Mouse (Mus musculus) left cerebral cortex, adult 11 months (tissue): Measurements from ENCODE around the gene Zfp1.

Experiments used
- DNase-seq: peaks from one replicate; pipeline ENCODE4 v3.0.0; 2022; ENCODE audit warnings: low spot score

Gene Zfp1

DNA sequence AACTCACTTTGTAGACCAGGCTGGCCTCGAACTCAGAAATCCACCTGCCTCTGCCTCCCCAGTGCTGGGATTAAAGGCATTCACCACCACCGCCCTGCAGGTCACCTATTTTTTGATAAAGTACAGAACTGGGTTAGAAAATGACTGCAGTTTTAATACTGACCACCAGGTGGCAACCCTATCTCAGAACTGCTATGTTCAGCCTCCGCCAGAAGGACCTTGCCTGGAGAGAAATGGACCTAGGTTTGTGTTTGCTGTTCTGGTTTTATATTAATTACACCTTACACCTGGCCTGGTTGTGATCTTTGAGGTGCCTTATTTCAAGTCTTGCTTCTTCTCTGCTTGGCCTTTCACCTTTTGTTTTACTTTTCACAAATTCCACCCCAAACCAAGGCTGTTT is 34.9 kb downstream of the Zfp1 start:
- peak; percentile 51 for DNase-seq

DNA sequence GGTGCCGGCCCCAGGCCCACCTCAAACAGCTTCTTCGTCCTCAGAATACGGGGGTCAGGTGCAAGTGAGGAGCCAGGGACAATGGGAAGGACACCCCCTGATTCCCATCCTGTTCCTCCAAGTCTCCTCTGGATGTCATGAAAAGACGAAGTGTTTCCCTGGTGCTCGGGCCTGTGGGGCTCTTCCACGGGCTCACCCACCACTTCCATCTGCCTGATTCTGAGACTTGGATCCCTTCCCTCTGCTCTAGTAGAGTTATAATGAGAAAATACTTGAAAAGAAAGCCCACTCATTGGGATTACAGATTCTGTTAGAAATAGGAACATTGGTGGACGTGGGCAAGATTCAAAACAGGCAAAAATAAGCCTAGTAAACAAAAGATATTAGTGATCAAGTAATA is 35.6 kb downstream of the Zfp1 start:
- DNase-seq: no peak

DNA sequence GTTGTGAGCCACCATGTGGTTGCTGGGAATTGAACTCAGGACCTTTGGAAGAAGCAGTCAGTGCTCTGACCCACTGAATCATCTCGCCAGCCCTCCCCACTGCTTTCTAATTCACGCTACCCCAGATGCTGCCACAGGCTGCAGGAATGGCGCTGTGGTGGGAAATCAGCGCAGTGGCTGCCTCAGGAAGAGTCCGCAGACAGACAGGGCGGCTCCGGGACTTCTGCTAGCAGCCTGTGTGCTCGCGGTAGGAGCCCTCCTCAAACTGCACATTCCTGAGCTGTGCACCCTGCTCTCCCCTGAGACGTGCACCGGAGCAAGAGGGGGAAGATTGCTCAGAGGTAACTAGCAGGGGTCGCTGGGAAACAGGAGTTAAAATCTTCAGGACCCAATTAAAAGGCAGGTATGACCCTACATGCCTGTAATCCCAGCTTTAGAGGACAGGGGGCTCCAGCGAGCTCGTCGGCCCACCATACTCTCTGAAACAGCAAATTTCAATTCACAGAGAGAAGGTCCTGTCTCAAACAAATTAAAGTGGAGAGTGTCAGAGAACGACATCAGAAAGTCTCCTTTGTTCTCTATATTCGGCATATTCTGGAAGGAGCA is 37.3 kb downstream of the Zfp1 start:
- no peak for DNase-seq

DNA sequence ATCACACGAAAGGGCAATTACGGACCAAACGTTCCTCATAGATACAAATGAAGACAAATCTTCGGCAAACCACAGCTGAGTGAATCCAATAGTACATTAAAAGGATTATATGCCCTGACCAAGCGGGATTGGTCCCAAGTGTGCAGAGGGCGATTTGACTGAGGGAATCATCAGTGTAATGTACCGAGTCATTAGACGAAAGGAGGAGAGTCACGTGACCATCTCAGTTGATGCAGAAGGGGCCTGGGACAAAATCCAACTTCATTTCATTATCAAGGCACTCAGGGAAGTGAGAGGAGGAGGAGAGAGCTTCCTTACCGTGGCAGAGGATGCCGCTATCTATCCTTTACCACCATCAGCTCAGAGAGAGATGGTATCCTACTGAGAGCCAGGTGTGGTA is 38.0 kb downstream of the Zfp1 start:
- DNase-seq: no peak

DNA sequence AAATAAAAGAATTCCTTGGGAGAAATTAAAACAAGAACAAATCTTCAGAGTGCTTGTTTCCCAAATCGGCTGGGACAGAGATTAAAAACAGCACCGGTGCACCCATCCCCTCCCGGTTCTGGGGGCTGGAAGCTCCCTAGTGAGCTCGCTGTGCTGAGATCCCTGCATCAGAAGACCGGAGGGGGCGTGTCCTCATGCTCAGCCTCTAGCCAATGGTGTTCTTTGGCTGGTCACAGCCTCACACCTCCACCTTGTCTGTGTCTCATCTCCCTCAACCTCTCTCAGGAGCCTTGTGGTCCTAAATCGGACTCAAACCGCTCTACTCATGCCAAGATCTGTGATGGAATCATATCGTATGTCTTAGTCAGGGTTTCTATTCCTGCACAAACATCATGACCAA is 39.3 kb downstream of the Zfp1 start:
- no peak for DNase-seq

DNA sequence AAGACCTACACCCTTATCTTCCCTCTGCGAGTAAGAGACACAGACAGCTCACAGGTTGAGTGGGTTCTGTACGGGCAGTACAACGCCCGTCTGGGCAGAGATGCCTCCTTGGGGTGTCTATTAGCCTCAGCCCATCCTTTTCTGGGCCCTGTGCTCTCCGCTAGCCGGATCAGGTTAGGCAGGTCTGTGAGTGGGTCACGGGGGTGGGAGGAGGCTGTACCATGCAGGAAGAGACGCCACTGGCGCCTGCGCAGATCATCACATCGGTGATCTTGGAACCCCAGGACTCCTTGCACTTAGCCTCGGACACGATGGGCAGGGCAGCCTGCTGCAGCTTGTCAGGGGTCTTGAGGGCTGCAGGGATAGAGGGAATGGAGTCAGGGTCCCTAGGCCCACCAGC is 43.7 kb downstream of the Zfp1 start:
- DNase-seq: no peak

DNA sequence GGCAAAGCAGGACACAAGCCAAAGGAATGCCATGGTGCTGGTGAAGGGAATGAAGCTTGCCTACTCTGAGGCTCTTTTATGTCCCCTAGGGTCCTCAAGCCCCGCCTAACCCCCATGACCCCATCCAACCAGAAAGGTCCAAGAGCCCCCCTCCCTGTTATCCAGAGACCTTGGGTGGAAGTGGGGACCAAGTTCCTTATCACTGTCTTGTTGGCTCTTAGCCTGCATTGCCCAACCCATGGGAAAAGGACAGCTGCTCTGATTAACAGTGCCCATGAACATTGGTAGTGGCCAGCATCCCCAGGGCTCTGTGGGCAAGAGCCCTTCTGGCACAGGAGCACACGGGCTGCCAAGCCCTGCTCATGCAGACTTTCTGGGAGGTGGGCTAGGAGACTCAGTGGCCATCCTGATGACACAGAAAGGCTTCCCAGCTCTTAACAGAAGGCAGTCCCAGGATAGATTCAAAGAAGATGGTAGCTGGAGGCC is 47.8 kb downstream of the Zfp1 start, which contains the start of gene Ctrb1:
Gene Ctrb1 (minus strand): TSS at position 51 of the 486 bp plus-strand sequence.
- no peak for DNase-seq

DNA sequence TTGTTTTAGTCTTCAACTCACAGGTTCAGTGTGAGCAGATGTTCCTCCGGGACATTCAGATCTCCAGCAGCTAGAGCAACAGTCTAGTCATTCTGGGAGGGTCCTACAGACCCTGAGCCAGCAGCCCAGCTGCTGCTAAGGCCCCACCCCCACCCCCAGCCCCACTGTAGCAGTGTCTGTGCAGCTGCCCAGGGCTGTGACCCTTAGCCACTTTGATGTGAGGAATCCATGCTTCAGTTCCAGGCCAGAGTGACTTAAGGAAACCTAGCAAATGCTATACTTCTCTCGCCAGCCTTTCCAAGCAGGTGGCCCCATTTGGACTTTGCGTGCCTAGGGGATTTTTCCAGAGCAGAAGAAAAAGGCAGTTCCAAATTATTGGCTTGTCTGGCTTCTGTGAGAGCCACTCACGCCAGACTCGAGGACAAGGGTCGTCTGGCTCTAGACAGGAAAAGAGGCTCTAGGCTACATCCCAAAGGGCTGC is 50.1 kb downstream of the Zfp1 start:
- DNase-seq: no peak

DNA sequence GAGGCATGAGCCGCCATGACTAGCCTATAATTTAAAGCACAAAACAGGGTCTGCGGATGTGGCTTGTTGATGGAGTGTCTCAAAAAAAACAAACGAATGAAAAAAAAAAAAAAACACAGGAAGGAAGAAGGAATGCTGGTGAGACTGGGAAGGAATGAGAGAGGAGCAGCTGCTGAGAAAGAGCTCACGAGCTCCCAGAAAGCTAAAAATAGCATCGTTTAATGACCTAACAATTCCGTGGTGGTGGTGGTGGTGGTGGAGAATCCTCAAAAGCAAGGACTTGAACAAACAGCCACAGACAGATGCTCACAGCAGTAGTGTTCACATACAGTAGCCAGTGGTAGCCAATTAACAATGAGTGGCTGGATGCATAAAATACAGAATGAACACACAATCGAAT is 52.2 kb downstream of the Zfp1 start:
- no peak for DNase-seq

DNA sequence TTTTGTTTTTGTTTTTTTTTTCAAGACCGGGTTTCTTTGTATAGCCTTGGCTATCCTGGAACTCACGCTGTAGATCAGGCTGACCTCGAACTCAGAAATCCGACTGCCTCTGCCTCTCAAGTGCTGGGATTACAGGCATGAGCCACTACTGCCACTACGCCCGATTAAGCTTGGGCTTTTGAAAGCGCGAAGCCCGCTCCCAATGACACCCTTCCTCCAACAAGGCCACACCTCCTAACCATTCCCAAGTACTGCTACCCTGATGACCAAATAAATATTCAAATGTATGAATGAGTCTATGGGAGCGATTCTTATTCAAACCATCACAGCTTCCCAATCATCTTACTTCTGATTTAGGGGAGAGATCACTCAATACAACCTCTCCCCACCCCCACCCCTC is 54.5 kb downstream of the Zfp1 start:
- no peak for DNase-seq

DNA sequence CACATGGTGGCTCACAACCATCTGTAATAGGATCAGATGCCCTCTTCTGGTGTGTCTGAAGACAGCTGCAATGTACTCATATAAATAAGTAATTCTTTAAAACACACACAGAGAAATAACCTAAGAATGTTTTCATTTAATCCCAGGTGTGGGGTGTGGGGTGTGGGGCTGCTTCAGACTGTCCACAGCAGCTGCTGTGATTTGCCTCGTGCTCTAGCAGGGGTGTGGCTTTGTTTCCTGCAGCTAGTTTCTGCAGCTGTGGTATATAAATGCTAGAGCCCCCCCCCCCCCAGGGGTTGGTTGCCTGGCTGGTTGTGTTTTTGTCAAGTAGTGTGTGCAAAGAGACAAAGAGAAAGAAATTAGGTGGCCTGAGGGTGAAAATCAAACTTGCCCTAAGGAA is 55.8 kb downstream of the Zfp1 start:
- no peak for DNase-seq

DNA sequence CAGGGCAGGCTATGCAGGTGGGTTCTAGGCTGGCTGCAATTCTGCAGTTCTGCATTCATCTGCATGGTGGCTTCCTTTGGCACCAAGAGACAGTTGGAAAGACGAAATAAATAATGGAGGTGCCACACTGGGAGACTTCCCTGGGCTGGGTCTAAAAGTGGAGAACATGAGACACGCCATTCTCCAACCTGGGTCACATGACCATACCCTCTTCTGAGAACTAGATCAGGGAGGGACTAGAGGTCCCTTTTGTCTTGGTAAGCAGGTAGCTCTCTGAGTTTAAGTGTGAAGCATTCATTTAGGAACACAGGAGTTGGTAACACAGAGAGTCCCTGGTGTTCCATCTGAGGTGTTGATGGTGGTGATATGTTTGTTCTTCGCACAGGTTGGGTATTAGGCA is 57.0 kb downstream of the Zfp1 start:
- DNase-seq: no peak

DNA sequence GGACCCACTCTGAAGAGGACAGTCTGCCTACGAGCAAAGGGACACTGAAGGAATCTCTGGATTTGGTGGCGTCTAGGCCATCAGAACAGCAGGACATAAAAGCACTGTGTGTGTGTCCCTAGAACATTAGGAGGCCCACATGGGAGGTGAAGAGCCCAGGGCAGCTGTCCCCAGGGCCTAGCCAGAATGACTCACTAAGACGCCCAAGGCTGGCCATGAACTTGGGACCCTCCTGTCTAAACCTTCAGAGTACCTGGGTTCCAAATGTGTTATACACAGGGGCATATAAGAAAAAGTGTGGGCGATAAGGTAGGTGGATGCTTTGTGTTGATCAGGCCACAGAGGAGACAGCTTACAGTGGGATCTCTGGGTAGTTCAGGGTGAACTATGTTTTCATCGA is 57.5 kb downstream of the Zfp1 start:
- no peak for DNase-seq

DNA sequence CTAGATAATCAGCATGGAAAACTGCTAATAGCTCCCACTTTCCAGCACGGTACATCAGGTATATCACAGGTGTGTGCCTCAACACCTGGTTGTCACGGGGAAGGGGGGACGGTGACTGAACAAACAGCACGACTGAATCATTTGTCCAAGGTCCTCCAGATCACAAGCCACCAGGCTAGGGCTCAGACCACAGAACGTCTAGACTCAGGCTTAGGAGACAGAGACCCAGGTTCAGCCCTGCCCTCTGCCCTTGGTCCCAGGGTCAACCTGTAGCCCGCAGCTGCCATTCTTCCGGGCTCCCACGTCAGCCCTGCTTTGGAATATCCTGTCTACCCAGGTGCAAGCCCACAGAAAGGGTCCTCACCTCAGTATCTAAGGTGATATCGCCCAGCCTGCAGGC is 58.2 kb downstream of the Zfp1 start:
- DNase-seq: no peak

DNA sequence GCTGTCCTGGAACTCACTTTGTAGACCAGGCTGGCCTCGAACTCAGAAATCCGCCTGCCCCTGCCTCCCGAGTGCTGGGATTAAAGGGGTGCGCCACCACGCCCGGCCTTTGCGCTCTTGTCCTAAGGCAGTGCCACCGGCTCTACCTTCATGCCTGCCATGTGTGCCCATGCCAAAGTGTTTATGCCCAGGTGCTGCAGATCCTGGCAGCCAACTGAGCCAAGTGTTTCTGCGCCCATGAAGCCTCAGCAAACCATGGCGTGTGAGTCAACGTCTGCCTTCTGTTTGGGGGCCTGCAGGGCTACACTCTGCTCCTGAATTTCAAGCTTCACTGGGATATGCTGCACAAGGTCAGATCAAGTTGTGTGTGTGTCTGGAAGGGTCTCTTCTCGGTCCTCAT is 61.4 kb downstream of the Zfp1 start:
- no peak for DNase-seq

DNA sequence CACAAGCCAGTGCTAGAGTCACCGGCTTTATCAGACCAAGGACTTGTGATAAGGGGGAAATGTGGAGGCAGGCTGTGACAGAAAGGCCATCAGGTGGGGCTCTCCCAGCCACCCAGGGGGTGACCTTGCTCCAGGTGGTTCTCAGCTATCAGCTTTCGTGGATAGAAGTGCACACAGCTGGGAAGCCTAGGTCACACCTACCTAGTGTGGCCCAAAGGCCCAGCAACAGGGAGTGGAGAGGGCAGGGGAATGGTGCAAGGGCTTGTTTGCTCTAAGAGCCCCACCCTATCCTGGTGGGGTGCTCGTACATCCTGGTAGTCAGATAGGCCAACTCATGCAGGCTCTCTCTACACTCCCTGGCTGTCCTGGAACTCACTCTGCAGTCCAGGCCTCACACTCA is 62.0 kb downstream of the Zfp1 start:
- DNase-seq: no peak

DNA sequence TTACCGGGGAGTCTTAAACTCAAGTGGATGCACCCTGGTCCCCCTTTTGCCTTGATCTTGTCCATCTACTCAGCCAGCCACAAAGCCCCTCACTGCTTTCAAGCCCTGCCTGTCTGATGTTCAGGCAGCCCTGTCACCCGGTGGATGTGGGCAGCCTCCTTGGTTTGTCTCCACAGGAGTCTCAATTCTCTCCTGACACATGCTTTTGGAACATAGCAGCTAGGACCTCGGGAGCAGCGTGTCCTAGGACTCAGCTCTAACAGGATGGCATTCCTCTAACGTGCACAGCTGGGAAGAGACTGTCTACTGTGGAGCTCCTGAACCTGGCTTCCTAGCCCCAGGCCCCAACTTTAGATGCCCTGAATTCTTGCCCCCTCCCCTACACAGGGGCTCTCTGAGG is 62.5 kb downstream of the Zfp1 start:
- no peak for DNase-seq

DNA sequence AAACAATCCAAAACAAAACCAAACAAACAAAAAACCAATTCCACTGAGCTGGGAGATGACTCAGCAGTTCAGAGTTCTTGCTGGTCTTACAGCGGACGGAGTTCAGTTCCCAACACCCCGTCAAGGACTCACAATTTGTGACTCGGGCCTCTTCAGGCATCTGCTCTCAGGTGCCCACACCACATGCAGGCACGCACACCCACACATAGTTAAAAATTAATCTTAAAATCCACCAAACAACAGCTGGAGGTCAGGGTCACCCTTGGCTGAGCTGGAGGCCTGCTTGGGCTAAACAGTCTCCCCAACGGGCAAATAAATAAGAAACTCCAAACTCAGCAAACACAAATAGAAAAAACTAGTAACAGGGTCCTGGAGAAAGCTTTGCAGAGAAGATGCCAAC is 65.1 kb downstream of the Zfp1 start:
- DNase-seq: no peak

DNA sequence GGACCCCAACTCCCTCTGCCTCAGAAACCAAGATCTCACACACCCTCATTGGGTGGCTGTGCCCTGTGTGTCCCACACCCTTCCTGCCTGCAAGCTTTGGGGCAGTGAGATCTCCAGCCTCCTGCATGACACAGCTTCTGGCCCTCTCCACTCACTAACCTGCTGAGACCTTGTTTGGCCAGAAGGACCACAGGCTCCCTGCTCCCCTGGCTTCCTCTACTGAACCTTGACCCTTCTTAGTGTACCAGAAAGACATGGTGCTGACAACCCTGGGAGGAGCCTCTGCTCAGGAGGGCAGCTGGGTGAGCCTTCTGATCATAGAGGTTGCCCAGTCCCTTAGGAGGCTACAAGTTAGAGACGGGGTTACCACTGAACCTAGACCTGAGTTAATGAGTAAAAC is 66.0 kb downstream of the Zfp1 start:
- no peak for DNase-seq

DNA sequence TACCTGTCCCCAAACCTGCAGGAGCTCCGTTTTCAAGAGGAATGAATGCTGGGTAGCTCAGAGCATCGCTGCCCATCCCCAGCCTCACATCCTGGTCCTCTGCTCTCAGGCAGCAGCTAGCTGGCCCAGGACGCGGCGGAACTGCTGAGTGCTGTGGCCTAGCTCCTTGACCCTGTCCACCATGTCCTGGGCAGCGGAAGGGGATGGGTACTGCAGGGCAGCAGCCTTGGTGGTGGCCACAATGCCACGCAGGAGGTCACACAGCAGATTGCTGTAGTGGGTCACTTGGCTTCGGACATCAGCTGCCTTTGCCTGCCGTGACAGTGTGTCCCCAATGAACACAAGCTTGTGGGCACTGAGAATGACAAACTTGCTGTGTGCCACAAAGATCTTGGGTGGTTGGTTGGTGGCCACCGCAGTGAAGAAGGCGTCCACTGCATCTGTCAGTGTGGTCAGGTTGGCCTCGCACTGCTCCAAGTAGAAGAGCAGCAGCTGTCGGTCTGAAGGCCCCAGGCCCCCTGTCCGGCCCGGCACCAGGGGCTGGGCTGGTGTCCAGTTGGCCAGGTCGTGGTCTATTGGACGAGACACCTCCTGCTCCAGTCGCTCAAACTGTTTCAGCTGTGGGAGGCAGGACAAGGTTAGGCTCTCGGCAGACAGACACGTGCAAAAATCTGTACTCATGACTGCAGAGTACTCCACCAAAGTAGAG is 67.7 kb downstream of the Zfp1 start:
- no peak for DNase-seq

DNA sequence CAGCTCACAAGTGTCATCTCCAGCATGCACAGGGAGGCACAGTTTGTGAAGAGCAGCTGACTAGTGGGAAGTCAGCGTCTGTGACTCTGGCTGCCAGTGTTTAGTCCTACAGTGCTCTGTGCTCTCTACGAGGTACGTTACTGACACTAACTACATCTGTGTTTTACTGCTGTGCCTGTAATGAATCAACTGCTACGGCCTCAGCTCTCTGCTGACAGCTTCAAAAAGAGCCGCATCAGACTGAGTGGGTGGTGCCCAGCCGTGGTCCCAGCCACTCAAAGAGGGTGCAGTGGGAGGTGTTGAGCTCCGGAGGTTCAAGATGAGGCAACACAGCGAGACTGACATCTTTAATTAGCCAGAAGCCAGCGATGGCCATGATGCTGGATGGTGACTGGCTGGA is 68.9 kb downstream of the Zfp1 start:
- no peak for DNase-seq

DNA sequence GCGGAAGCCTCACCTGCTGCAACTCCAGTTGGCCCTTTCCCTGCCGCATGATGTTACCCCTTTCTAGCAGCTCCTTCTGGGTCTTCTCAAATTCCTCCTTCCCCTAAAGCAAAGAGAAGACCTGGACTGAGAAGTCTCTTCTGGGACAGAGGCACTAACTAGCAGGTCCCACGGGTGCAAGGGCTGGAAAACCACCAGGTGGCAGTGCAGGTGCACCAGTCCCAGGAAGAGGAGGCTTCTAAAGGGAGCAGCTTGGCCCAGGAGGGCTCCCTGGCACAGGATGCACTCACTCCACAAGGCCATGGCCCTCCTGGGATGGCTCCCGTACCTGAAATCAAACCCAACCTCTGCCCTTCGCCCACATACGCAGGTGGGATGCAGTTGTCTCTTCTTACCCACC is 69.4 kb downstream of the Zfp1 start:
- no peak for DNase-seq

DNA sequence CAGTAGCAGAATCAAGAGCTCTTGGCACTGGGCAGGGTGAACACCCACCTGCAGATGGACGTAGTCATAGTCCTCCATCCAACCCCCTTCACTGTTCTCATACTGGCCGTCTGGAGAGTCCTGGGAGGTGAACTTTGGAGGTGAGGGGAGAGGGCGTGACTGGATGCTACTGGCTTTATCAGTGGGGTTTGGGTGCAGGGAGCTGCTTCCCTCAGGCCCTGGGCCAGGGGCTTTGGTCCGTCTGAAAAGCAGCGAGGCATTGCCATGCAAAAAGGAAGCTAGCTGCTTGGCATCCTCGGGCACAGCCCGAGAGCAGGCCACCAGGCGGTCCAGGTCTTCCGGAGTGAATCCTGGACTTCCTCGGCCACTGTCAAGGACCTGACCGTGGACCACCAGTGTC is 70.1 kb downstream of the Zfp1 start:
- DNase-seq: no peak

DNA sequence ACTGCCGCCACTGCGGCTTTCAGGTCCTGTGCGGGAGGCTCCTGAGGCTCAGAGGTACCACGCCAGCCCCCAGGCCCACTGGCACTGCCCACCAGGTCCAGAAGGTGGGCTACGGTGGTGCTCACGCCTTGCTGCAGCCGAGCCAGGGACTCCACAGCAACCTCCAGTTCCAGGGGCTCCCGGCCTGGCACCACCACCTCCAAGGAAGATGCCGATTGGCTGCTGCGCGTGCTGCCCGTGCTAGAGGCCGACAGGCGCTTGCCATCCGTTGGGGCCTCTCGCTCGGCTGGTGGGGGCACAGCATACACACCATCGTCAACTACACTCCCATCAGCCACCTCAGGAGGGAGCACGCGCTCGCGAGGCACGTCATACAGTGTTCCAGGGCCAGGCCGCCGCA is 70.6 kb downstream of the Zfp1 start:
- no peak for DNase-seq
